Mouse (Mus musculus) layer of hippocampus, postnatal 36 days (tissue): ENCODE measurements around the gene Tmem167b. TPM values are rescaled to one million over a fixed set of nuclear protein-coding genes. Genes with fewer than 3 reads are reported as not detected.

Source experiments
- DNase-seq, 2 experiments: peaks; one replicate each; pipeline ENCODE4 v3.0.0; 2022
- microRNA-seq, 2 experiments: library from miRNA; unstranded; fragments of <30 nt; microRNA quantifications; one replicate each; pipeline ENCODE4 v1.2.0; 2021
- total RNA-seq, 2 experiments: library from RNA; stranded (reverse); gene quantifications; 2 replicates each; pipeline ENCODE4 v1.2.3; 2021

The Tmem167b gene
- total RNA-seq, 2 experiments from 2014 or later: 51.2 to 54.0 TPM

DNA sequence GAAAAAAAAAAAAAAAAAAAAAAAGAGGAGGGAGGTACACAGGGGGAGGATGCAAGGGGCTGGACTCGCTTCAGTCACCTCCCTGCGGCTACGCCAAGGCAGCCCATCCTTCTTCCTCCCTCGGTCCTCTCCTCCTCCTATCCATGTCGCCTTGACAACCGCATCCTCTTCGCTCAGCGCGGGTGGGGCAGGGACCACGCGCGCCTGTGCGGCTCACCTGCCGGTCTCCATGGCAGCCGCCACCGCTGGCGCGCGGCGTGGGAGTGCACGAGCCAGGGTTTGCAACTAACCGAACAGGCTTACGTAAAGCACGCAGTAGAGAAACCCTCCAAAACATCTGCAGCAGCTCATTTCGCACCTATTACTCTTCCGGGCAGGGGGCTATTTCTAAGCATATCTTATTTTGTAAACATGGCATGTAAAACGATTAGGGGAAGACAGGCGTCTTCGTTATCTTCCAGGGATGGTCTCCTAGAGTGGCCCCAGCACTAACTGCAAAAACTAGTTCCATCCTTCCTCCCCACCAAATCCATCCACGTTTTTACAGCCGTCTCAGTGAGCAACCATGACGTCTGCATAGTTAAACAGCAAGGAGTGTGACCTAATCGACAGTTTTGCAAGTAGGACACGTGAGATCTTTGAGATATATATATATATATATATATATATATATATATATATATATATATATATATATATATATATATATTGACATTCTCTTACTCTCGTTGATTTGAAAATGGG lies 25.6 kb downstream of the Tmem167b start, which contains the start of gene 5330417C22Rik:
Gene 5330417C22Rik, minus strand, starts transcription at position 20 of the 744 bp plus-strand sequence.
- peak; percentile 83 to 87 for DNase-seq

DNA sequence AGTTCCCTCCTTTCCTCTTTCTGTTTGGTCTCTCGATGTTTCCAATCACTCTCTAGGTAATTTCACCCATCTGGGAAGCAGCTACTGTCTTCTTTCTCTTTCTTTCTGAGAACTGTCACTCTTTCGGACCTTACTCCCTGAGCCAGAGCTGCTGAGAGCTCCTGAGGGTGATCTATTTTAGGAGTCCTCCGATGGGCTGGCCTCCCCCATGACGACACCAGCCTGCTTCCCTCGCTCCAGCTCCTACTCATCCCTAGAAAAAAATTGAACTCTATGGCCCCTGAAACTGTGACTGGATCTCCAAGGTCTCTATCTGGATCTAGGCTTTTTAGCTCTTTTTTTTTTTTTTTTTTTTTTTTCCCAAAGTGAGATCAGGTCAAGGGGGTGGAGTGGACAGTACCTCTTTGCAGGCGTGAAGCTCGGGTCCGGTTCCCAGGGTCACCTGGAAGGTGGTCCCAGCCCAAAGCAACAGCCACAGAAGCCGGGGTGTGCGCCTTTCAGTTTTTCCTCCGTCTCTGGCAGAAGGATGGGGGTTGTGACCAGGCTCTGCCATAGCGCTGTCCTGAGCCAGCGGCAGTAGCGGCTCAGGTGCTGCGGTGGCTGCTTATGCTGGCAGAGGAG lies 26.3 kb downstream of the Tmem167b start:
- DNase-seq: no peak

DNA sequence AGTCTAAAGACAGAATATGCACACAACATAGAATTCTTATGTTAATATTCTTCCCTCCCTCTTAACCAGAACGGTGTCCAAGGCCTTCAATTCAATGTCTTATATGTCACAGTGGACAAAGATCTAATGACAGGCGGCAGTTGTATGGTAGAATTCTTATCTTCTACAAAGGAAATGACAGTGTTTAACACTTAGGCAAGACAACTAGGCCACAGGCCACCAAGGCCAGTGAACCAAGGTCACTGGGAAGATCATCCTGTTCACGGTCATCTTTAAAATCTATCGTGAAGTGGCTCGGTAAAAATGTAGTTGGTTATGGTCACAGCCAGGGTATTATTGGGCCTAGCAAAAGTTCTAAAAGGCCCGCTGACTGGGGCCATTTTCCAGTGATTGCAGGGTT lies 28.3 kb downstream of the Tmem167b start, which contains the start of gene 1700013F07Rik:
Gene 1700013F07Rik, plus strand, starts transcription at position 200 of the 400 bp plus-strand sequence.
- no peak for DNase-seq

DNA sequence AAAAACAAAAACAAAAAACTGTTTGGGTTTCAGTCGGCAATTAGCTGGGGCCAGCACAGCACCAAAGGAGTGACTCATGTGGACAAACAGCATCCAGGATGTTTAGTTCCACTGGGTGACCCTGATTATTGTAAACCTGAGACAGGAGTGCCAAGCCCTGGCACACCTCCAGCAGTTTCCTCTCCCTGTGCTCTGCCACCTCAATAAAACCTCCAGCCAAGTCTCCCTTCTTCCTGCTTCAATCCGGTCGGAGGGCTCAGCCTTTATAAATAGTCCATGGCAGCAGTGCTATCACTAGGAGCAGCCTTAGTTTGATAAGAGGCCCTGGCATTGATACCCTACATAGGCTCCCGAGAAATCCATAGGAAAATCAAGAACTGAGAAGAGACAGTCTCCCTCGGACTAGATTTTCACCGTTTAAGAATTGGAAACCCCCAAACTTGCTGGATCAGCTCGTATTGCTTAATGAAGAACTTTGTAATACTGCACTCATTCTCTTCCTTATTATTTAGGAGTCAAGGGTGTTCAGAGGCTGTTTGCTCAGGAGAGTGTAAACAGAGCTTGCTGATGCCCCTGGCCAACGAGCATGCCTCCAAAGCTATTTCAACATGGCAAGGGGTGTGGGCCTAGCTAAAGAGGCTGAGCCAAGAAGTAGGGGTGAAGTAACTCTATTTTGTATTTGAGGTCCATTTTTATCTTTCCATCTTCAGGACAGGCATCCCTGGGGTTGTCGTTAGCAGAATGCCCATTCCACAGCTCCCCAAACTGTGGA lies 29.0 kb downstream of the Tmem167b start:
- no peak for DNase-seq

DNA sequence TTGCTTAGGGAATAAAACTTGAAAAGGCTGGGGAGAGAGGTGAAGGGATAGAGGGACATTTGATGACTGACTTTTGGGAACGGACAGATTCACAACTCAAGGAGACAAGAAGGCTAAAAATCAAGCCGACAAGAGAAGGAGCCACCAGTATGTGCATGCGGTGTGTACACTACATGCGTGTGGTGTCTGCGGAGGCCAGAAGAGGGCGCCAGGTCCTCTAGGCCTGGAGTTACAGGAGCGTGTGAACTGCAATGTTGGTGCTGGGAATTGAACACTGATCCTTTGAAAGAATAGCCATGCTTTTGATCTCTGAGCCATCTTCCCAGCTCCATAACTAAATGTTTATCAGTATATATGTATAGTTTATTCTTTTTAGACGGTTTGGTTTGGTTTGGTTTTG lies 33.8 kb downstream of the Tmem167b start:
- DNase-seq: no peak

DNA sequence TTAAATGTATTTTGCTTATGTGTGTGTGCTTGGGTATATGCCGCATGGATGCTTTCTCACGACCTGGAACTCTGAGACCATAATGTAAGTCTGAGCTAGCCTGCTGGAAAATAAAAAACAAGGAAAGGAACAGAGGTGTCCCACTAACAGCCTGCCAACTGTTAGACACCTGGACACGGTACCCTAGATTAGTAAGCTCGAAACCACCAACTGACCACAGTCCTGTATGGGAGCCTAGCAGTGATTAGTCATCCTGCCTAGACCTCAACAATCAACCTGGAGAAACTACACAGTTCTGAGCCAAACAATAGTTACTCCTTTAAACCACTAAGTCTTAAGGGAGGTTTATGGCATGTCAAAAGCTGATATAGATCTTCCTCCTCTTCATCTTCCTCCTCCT lies 38.9 kb downstream of the Tmem167b start:
- DNase-seq: no peak

DNA sequence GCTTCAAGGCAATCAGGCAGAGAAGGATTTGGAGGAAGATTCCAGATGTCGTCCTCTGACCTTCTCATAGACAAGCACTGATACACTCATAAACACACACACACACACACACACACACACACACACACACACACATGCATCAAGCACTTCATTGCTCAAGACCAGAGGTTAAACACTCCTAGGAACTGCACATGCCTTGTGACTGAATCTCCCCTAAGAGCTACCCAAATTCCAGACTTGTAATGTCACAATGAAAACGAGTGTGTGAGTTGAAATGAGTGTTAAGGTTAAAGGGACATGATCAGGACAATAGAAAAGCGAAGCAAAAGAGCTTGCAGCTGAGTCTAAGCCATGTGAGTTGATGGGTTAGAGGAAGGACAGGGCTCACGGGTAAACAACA lies 44.0 kb downstream of the Tmem167b start:
- DNase-seq: no peak

DNA sequence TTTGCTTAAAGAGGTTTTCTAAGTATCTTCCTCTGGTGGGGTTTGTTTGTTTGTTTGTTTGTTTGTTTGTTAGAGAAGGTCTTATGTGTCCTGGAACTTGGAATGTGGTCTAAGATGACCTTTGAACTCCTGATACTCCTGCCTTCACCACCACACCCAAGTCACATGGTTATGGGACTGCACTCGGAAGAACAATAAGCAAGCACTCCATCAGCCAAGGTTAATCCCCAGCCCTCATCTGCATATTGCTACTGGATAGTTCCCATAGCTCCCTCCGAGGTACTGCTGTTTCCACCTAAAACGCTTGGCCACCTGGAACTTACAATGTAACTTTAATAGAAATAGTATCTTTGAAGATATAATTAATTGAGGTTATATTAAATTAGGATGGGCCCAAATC lies 48.8 kb downstream of the Tmem167b start:
- DNase-seq: no peak

DNA sequence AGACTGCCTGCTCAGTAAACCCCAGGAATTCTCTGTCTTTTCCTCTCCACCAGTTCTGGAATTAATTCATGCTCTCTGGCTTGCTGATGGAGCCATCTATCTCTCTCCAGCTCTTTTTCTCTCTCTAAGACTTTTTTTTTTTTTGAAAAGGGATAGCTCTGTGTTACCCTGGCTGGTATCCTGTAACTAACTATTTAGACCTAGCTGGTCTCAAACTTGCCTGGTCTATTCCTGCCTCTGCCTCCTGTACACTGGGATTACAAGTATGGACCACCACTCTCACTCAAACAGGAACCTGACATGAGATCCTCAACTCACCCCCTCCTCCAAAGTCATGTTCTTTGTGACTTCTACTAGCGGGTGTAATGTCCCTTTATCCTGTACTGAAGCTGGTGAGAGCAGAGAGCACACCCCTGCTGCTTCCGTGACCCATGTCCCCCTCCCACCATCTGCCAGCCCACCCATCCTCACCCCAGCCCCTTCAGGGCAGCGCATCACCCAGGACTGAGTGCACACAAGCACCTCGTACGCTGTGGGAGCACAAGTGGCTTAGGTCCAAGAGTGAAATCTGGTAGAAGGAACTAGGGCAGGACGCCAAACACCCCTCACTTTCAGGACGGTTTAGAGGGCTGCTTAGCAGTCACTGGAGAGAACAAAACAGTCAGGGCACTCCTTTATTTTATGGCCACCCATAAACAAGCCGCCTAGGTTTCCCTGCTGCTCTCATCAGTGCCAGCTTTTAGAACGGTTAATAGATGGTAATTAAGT lies 51.4 kb downstream of the Tmem167b start:
- DNase-seq: peak; percentile 39 to 41

DNA sequence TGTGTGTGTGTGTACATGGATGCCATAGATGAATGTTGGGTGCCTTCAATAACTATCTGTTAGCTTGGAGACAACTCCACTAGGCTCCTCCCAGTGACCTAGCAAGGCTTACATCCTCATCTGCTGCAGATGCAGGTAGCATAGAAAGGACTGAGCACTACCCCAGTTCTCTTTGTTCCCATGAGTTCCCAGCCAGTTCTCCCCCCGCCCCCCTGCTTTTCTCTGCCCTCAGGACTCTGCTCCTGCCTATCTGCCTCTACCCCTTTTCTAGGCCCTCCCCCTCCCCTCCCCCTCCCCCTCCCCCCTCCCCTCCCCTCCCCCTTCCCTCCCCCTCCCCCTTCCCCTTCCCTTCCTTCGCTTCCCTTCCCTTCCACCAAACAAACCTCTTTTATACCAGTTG lies 52.1 kb downstream of the Tmem167b start:
- DNase-seq: no peak

DNA sequence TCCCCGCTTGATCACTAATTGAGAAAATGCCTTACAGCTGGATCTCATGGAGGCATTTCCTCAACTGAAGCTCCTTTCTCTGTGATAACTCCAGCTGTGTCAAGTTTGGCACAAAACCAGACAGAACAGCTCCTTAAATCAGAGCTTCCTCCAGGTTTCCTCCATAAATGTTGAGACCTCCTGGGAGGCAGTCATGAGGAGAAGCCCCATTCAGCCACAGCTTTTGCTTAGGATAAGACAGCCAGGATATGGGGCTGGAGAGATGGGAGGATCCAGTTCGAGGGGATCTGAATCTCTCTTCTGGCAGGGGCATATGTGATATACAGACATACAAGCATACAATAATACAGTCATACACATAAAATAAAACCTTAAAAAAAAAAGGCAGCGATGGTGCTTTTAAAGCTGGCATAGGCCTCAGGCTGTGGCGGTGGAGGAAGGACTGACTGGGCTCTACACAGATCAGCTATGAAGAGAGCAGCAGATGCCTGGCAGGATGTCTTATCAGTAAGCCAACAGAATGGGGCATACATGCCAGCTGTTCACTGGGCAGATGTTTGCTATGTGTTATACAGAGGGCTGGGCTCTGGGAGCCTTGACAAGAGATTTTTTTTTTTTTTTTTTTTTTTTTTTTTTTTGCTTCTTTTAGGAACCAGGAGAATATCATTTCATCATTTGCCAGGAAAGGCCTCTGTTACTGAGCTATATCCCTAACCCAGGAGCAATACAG lies 53.4 kb downstream of the Tmem167b start:
- no peak for DNase-seq

Small RNAs within 50 kb of the gene (microRNA-seq; reads per million reads assigned to microRNA genes)
- gene Gm22860: 0 reads per million in 2 experiments

Other genes with a start within 250 kb of the Tmem167b start
- gene Mybphl, start 197.6 kb downstream of the Tmem167b start, total RNA-seq: 1 to 10 TPM; 1.8 to 1.9 TPM
- gene Psrc1, start 178.6 kb downstream of the Tmem167b start, total RNA-seq: 10 to 100 TPM; 18.4 TPM
- gene Celsr2, start 146.9 kb downstream of the Tmem167b start, total RNA-seq: 100 to 1,000 TPM; 178 to 190 TPM
- gene Sars, start 117.3 kb downstream of the Tmem167b start, total RNA-seq: 100 to 1,000 TPM; 190 to 210 TPM
- gene 1700013F07Rik, start 28.3 kb downstream of the Tmem167b start, total RNA-seq: 1 to 10 TPM; 2.4 to 2.9 TPM
- gene 5330417C22Rik, start 25.9 kb downstream of the Tmem167b start, total RNA-seq: 10 to 100 TPM; 26.1 to 29.7 TPM
- 10 to 100 TPM; 25.1 to 26.2 TPM for gene Taf13, start 9.2 kb upstream of the Tmem167b start, total RNA-seq
- 100 to 1,000 TPM; 129 to 132 TPM for gene Wdr47, start 28.8 kb upstream of the Tmem167b start, total RNA-seq
- 10 to 100 TPM; 29.1 to 29.4 TPM for gene Clcc1, start 91.4 kb upstream of the Tmem167b start, total RNA-seq
- gene Gpsm2, start 159.8 kb upstream of the Tmem167b start, total RNA-seq: 10 to 100 TPM; 15.9 to 19.6 TPM
- under 1 TPM; 0.10 to 0.13 TPM for gene Aknad1, start 177.2 kb upstream of the Tmem167b start, total RNA-seq